Mouse (Mus musculus): ENCODE measurements around the gene Crygb. TPM values are rescaled to one million over a fixed set of nuclear protein-coding genes. Genes with fewer than 3 reads are reported as not detected.

Crygb gene
- not detected in 2 replicates for polyA plus RNA-seq (2012)

GRCm38 (mm10) chr1:65082188-65082587, at the start of gene Crygb:
Gene Crygb, minus strand, starts transcription at chr1:65082288.

GRCm38 (mm10) chr1:65122574-65123372, 40.7 kb upstream of the Crygb start, which contains the start of gene D630023F18Rik:
Gene D630023F18Rik, minus strand, starts transcription at chr1:65123214.

GRCm38 (mm10) chr1:65119438-65119837, 37.4 kb upstream of the Crygb start, which contains the start of gene Gm28845:
Gene Gm28845, minus strand, starts transcription at chr1:65119558.

GRCm38 (mm10) chr1:65103273-65103672, 21.2 kb upstream of the Crygb start, which contains the start of gene Cryga:
Gene Cryga, minus strand, starts transcription at chr1:65103373.

GRCm38 (mm10) chr1:65073589-65073988, 8.5 kb downstream of the Crygb start, which contains the start of gene Crygc:
Gene Crygc, minus strand, starts transcription at chr1:65073689.

GRCm38 (mm10) chr1:65063352-65063751, 18.7 kb downstream of the Crygb start, which contains the start of gene Crygd:
Gene Crygd, minus strand, starts transcription at chr1:65063452.

GRCm38 (mm10) chr1:65050952-65051351, 31.1 kb downstream of the Crygb start, which contains the start of gene Cryge:
Gene Cryge, minus strand, starts transcription at chr1:65051149.

GRCm38 (mm10) chr1:65032641-65033040, 49.4 kb downstream of the Crygb start, which contains the start of gene Akr1cl:
Gene Akr1cl, minus strand, starts transcription at chr1:65032759.

Other genes starting within 250 kb of the Crygb start
- gene Plekhm3, start 125.5 kb downstream of the Crygb start, polyA plus RNA-seq (2012): 1.8 and 2.7 TPM in 2 replicates
- gene Akr1cl, start 49.5 kb downstream of the Crygb start, polyA plus RNA-seq (2012): 0.06 TPM in 1 of 2 replicates, not detected in the other
- not detected in 2 replicates for gene Cryge, start 31.1 kb downstream of the Crygb start, polyA plus RNA-seq (2012)
- not detected in 2 replicates for gene Crygd, start 18.8 kb downstream of the Crygb start, polyA plus RNA-seq (2012)
- not detected in 2 replicates for gene Crygc, start 8.6 kb downstream of the Crygb start, polyA plus RNA-seq (2012)
- gene Cryga, start 21.1 kb upstream of the Crygb start, polyA plus RNA-seq (2012): 0.12 and 0.18 TPM in 2 replicates
- not detected in 2 replicates for gene Gm28845, start 37.3 kb upstream of the Crygb start, polyA plus RNA-seq (2012)
- 0.13 TPM in 1 of 2 replicates, not detected in the other for gene D630023F18Rik, start 40.9 kb upstream of the Crygb start, polyA plus RNA-seq (2012)
- 1.8 and 3.9 TPM in 2 replicates for gene Idh1, start 104.2 kb upstream of the Crygb start, polyA plus RNA-seq (2012)
- gene Pikfyve, start 104.4 kb upstream of the Crygb start, polyA plus RNA-seq (2012): 16.6 and 17.6 TPM in 2 replicates
- not detected in 2 replicates for gene Pth2r, start 199.8 kb upstream of the Crygb start, polyA plus RNA-seq (2012)

Data from megakaryocyte-erythroid progenitor cell, adult 5 weeks (primary cell).